Mouse (Mus musculus): ENCODE measurements around the gene Olfr374.
A peak's percentile ranks its signal among the peaks of the same experiment; 100 is the strongest.

Gene Olfr374

DNA sequence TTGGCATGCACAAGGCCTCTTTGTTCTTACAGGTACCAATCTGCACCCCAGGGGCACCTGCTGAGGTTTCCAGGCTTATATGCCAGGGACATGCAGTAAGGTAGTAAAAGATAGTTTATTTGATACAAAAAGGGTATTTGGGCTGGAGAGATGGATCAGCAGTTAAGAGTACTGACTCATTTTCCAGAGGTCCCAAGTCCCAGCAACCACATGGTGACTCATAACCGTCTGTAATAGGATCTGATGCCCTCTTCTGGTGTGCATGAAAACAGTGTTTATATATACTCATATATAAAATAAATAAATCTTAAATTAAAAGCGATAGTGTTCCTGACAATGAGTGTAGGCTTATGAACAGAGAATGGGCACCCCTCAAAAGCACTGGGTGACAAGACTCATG lies 51.3 kb downstream of the Olfr374 start:
- no peaks in the 10 kb centered on the region for H3K9me3 ChIP-seq (ENCODE audit: low read length)
- peaks cover 47% of the 10 kb centered on the region for H3K36me3 ChIP-seq (ENCODE audit: insufficient read depth, low read length)
- no peak for TF ChIP-seq NANOG (IDR thresholded peaks at IDR 0.05; ENCODE audit: borderline replicate concordance, low read length)
- no peak for TF ChIP-seq CTCF (conservative IDR thresholded peaks at IDR 0.05; ENCODE audit: low read length)
- no peak for TF ChIP-seq POU5F1 (IDR thresholded peaks at IDR 0.05; ENCODE audit: borderline replicate concordance, low read length)
- H3K27me3 ChIP-seq (ENCODE audit: insufficient read depth, low read length) = no peaks in the 10 kb centered on the region
- peaks cover 60% of the 10 kb centered on the region for H3K4me1 ChIP-seq (replicated peaks; ENCODE audit: low read depth, low read length)
- peak overlapping the region; percentile 83 for H3K4me3 ChIP-seq (replicated peaks; ENCODE audit: low read length)

DNA sequence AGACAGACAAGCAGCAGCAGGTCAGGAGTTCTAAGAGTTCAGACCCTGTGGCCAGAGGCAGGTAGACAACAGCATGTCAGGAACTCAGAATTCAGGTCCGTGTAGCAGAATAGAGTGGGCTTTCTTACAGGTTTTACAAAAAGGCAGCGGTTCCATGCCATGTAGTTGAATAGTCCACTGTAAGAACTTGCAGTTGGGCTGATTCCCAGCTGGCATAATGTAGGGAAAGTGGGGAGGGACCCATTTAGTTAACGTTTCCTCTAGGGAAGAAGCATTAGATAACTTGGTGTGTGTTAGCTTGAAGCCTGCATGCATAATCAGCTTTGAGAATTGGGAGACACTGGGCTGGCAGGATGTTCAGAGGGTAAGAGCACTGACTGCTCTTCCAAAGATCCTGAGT lies 51.9 kb downstream of the Olfr374 start:
- Histone ChIP-seq H3K4me1 (replicated peaks; ENCODE audit: low read depth, low read length) (peaks cover 54% of the 10 kb centered on the region), H3K4me3 (replicated peaks; ENCODE audit: low read length) (peak overlapping the region; percentile 83; the same call in 1 of the 2 replicates), H3K9me3 (ENCODE audit: low read length) (no peaks in the 10 kb centered on the region), H3K36me3 (ENCODE audit: insufficient read depth, low read length) (peaks cover 47% of the 10 kb centered on the region), H3K27me3 (ENCODE audit: insufficient read depth, low read length) (no peaks in the 10 kb centered on the region)
- no peak for TF ChIP-seq CTCF (conservative IDR thresholded peaks at IDR 0.05; ENCODE audit: low read length)

DNA sequence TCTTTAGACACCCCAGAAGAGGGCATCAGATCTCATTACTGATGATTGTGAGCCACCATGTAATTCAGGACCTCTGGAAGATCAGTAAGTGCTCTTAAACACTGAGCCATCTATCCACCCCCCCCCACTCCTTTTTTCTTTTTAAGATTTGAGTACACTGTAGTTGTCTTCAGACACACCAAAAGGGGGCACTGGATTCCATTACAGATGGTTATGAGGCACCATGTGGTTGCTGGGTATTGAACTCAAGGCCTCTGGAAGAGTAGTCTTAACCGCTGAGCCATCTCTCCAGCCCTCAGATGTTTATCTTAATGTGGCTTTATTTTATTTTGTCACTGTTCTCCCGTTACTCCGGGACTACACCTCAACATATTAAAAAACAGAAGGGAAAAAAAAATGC lies 53.2 kb downstream of the Olfr374 start:
- Histone ChIP-seq H3K27me3 (ENCODE audit: insufficient read depth, low read length) (no peaks in the 10 kb centered on the region), H3K36me3 (ENCODE audit: insufficient read depth, low read length) (peaks cover 44% of the 10 kb centered on the region), H3K4me3 (replicated peaks; ENCODE audit: low read length) (peak overlapping the region; percentile 83), H3K4me1 (replicated peaks; ENCODE audit: low read depth, low read length) (peaks cover 53% of the 10 kb centered on the region), H3K9me3 (ENCODE audit: low read length) (no peaks in the 10 kb centered on the region)
- TF ChIP-seq NANOG (IDR thresholded peaks at IDR 0.05; ENCODE audit: borderline replicate concordance, low read length) = no peak
- no peak for TF ChIP-seq POU5F1 (IDR thresholded peaks at IDR 0.05; ENCODE audit: borderline replicate concordance, low read length)
- no peak for TF ChIP-seq CTCF (conservative IDR thresholded peaks at IDR 0.05; ENCODE audit: low read length)

DNA sequence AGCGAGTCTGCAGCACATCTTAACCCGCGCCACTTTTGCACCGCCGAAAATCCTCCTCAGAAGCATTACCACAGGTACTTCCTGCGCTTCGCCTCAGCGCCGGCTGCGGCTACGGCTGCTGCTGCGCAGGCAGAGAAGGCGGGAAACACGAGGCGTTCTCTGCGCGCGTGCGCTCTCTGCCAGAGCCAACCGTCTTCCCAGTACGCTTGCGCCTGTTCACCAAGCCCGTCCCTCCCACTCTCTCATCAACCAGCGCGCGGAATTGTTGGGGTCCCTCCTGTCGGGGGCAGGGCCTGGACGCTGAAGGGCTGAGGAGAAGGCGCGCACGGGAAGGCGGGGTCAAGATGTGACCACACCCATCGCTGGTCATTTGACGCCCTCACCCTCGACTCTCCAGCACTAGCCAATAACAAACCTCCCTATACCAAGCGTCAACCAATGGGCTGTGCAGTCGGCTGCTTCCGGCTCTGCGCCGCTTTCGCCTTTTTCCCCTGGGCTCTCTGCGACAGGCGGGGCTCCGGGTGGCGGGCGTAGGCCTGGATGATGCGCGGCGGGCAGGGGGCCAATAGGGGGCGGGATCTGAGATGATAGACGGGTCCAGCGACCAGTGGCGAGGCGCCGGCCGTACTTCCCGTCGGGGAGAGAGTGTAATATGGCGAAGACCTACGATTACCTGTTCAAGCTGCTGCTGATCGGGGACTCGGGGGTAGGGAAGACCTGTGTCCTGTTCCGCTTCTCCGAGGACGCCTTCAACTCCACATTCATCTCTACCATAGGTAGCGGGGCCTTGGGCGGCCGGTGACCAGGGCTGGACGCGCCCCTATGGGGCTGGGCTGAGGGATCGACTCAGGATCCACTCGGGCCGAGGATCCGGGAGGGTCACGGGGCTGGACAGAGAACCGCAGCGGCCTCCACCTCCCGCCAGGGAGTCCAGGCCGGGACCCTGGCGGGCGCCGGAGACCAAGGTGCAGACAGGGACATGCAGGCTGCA lies 54.2 kb downstream of the Olfr374 start, which contains the start of gene Rab8a:
TSS of gene Rab8a (plus strand) at position 494 of the 991 bp plus-strand sequence.
- Histone ChIP-seq H3K27me3 (ENCODE audit: insufficient read depth, low read length) (no peaks in the 10 kb centered on the region), H3K4me1 (replicated peaks; ENCODE audit: low read depth, low read length) (peaks cover 45% of the 10 kb centered on the region), H3K4me3 (replicated peaks; ENCODE audit: low read length) (peak within 1 kb of the TSS; percentile 100), H3K9me3 (ENCODE audit: low read length) (no peaks in the 10 kb centered on the region), H3K36me3 (ENCODE audit: insufficient read depth, low read length) (peaks cover 41% of the 10 kb centered on the region)
- TF ChIP-seq POU5F1 (IDR thresholded peaks at IDR 0.05; ENCODE audit: borderline replicate concordance, low read length) (no peak), CTCF (conservative IDR thresholded peaks at IDR 0.05; ENCODE audit: low read length) (no peak), NANOG (IDR thresholded peaks at IDR 0.05; ENCODE audit: borderline replicate concordance, low read length) (no peak)

DNA sequence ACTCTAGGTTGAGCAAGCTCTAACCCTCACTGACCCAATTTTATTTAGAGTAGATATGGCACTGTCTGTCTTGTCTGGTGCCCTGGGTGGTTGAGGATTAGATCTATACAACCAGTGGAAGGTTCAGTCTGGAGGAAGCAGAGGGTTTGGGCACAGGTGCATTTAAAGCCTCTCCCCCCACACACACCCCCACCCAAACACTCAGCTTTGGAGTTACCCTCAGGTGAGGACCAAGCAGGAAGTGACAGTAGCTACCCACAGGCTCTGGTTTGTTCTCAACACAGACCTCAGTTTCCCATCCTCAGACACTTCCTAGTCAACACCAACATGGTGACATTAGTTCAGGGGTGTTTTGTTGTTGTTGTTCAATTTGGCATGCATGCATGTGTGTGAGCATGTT lies 56.0 kb downstream of the Olfr374 start:
- TF ChIP-seq POU5F1 (IDR thresholded peaks at IDR 0.05; ENCODE audit: borderline replicate concordance, low read length) (no peak), NANOG (IDR thresholded peaks at IDR 0.05; ENCODE audit: borderline replicate concordance, low read length) (no peak), CTCF (conservative IDR thresholded peaks at IDR 0.05; ENCODE audit: low read length) (no peak)
- H3K36me3 ChIP-seq (ENCODE audit: insufficient read depth, low read length) = peaks cover 43% of the 10 kb centered on the region
- H3K4me3 ChIP-seq (replicated peaks; ENCODE audit: low read length) = no peak overlapping the region
- no peaks in the 10 kb centered on the region for H3K27me3 ChIP-seq (ENCODE audit: insufficient read depth, low read length)
- peaks cover 30% of the 10 kb centered on the region for H3K4me1 ChIP-seq (replicated peaks; ENCODE audit: low read depth, low read length)
- no peaks in the 10 kb centered on the region for H3K9me3 ChIP-seq (ENCODE audit: low read length)
